22 mouse cellular contexts compared by ENCODE assay signal in genomic region chr2:82715773-82716172, GRCm38 (mm10).
DNase-seq lines count a peak whose midpoint lies in the region; ATAC-seq lines count a peak whose summit lies in the region.
"Had no signal": no experiment of that assay in that cellular context is flagged by ENCODE, and none has a peak within 500 bp of the region (broad histone marks: within the 10 kb centered on the region; RNA-seq: fewer than 3 reads in every experiment).

No protein-coding gene starts in this region.

- H3K9me3 ChIP-seq in heart, embryonic 14.5 days (ENCODE audit: control insufficient read depth, low read length) = no peaks in the 10 kb centered on the region
- H3K9me3 ChIP-seq: embryonic facial prominence, embryonic 12.5 days; forebrain, embryonic 15.5 days; hindbrain, embryonic 13.5 days; liver, embryonic 15.5 days; midbrain, embryonic 13.5 days; neural tube, embryonic 13.5 days had no signal

- no peak overlapping the region for H3K4me3 ChIP-seq in heart, embryonic 14.5 days (ENCODE audit: control insufficient read depth in 1 of 2, insufficient read depth in 1 of 2, low read depth in 1 of 2, low read length in 2 of 2)
- H3K4me3 ChIP-seq: embryonic facial prominence, embryonic 12.5 days; erythroblast, embryonic 14.5 days; forebrain, embryonic 15.5 days; hindbrain, embryonic 13.5 days; layer of hippocampus, adult 2 months; left cerebral cortex, adult 2 months; liver, embryonic 15.5 days; midbrain, embryonic 13.5 days; neural tube, embryonic 13.5 days had no signal

- no peak for DNase-seq in heart, postnatal 4 days
- peak; percentile 4 to 11 for DNase-seq in frontal cortex, postnatal 14 days (ENCODE audit: low spot score in 2 of 2)
- DNase-seq in left cerebral cortex, postnatal 14 days (ENCODE audit: low spot score in 2 of 2) = peak; percentile 13 to 23
- peak; percentile 4 to 31 for DNase-seq in right cerebral cortex, postnatal 36 days (ENCODE audit: low spot score in 2 of 2)
- DNase-seq in gastrocnemius, postnatal 25 days = no peak
- no peak for DNase-seq in layer of hippocampus, postnatal 36 days
- DNase-seq: cerebellum, adult 9-10 months; gastrocnemius, postnatal 36 days; kidney, adult 2 months; kidney, postnatal 10 days; thymus, postnatal 36 days had no signal

- H3K27me3 ChIP-seq in heart, embryonic 14.5 days (ENCODE audit: control insufficient read depth, insufficient read depth, low read length) = no peaks in the 10 kb centered on the region
- H3K27me3 ChIP-seq: embryonic facial prominence, embryonic 12.5 days; forebrain, embryonic 15.5 days; hindbrain, embryonic 13.5 days; liver, embryonic 15.5 days; midbrain, embryonic 13.5 days; neural tube, embryonic 13.5 days had no signal

- peak overlapping the region; percentile 12 to 44; a peak in 2 of 4 replicates for H3K27ac ChIP-seq in heart, embryonic 14.5 days (replicated peaks in 1 of 2; ENCODE audit: control insufficient read depth in 1 of 2, insufficient read depth in 1 of 2, low read depth in 2 of 2, low read length in 2 of 2)
- H3K27ac ChIP-seq: embryonic facial prominence, embryonic 12.5 days; forebrain, embryonic 15.5 days; hindbrain, embryonic 13.5 days; layer of hippocampus, adult 2 months; left cerebral cortex, adult 2 months; liver, embryonic 15.5 days; midbrain, embryonic 13.5 days; neural tube, embryonic 13.5 days had no signal

- no peak for ATAC-seq in heart, embryonic 14.5 days (ENCODE audit: insufficient number of reproducible peaks, insufficient read depth, low FRiP score, low read depth)
- ATAC-seq: forebrain, embryonic 15.5 days; inflammation-experienced regulatory T-cells, adult 6 months; midbrain, embryonic 13.5 days had no signal

- H3K4me1 ChIP-seq in heart, embryonic 14.5 days (ENCODE audit: control insufficient read depth in 2 of 2, insufficient read depth in 2 of 2, low read length in 2 of 2) = peaks cover 0 to 11% of the 10 kb centered on the region in 2 experiments; a peak in 2 of 4 replicates
- H3K4me1 ChIP-seq: embryonic facial prominence, embryonic 12.5 days; forebrain, embryonic 15.5 days; hindbrain, embryonic 13.5 days; liver, embryonic 15.5 days; midbrain, embryonic 13.5 days; neural tube, embryonic 13.5 days had no signal

- WGBS in heart, embryonic 14.5 days = 35% methylated on average over 3 of the region's 3 CpGs

- intact Hi-C loops in left cerebral cortex, postnatal 14 days (cut with DNase I) = no loop called here

- no peak overlapping the region for H3K4me2 ChIP-seq in heart, embryonic 14.5 days (ENCODE audit: low read length)
- H3K4me2 ChIP-seq: embryonic facial prominence, embryonic 12.5 days; forebrain, embryonic 15.5 days; hindbrain, embryonic 13.5 days; liver, embryonic 15.5 days; midbrain, embryonic 13.5 days; neural tube, embryonic 13.5 days had no signal

- no peak overlapping the region for H3K9ac ChIP-seq in heart, embryonic 14.5 days (ENCODE audit: low read length)
- H3K9ac ChIP-seq: embryonic facial prominence, embryonic 12.5 days; forebrain, embryonic 15.5 days; hindbrain, embryonic 13.5 days; liver, embryonic 15.5 days; midbrain, embryonic 13.5 days; neural tube, embryonic 13.5 days had no signal

- no peaks in the 10 kb centered on the region for H3K36me3 ChIP-seq in heart, embryonic 14.5 days (ENCODE audit: control insufficient read depth, insufficient read depth, low read length)
- H3K36me3 ChIP-seq: embryonic facial prominence, embryonic 12.5 days; forebrain, embryonic 15.5 days; hindbrain, embryonic 13.5 days; liver, embryonic 15.5 days; midbrain, embryonic 13.5 days; neural tube, embryonic 13.5 days had no signal

Comparison
In these comparisons a context has a peak if more than half of its experiments do, and no peak if none do; other contexts are left out.
1. DNase-seq: peak in frontal cortex, postnatal 14 days (2 of 2), left cerebral cortex, postnatal 14 days (2 of 2) and right cerebral cortex, postnatal 36 days (2 of 2); none in heart, postnatal 4 days (single experiment), gastrocnemius, postnatal 25 days (single experiment) and layer of hippocampus, postnatal 36 days (0 of 2).